Mouse (Mus musculus) kidney, postnatal 36 days (tissue): ENCODE data around the gene Wdr4.
"Not testable (repeated sequence)": the region's sequence is repeated elsewhere in the genome, so short reads cannot be mapped to it uniquely, and the experiment has no call there.

Experiments
- DNase-seq, 2 experiments: peaks; one replicate each; pipeline ENCODE4 v3.0.0; 2021 to 2022; ENCODE audit warnings: mixed read lengths in 2 of 2

The Wdr4 gene

GRCm38 (mm10) chr17:31519946-31520838 lies at the start of gene Wdr4, which contains the start of gene Ndufv3:
Wdr4 (minus strand) TSS chr17:31519980.
Ndufv3 (plus strand) TSS chr17:31520115.
- peak; percentile 100 for DNase-seq

DNA sequence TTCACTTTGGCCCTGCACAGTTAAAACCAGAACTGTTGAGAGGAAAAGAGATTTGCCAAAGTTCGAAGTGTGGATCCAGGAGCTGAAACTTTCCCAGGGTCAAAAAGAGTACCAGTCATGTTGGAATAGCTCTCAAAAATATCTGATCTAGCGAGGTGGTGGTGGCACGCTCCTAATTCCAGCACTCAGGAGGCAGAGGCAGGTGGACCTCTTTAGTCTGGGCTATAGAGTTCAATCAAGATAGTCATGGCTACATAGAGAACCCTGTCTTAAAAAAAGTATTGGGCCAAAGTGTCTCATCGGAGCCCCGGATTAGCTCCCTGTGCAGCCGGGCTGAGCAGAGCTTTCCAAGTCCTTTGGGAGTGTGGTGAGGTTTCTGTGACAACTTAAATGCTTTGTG lies 46.5 kb upstream of the Wdr4 start:
- DNase-seq: no peak

DNA sequence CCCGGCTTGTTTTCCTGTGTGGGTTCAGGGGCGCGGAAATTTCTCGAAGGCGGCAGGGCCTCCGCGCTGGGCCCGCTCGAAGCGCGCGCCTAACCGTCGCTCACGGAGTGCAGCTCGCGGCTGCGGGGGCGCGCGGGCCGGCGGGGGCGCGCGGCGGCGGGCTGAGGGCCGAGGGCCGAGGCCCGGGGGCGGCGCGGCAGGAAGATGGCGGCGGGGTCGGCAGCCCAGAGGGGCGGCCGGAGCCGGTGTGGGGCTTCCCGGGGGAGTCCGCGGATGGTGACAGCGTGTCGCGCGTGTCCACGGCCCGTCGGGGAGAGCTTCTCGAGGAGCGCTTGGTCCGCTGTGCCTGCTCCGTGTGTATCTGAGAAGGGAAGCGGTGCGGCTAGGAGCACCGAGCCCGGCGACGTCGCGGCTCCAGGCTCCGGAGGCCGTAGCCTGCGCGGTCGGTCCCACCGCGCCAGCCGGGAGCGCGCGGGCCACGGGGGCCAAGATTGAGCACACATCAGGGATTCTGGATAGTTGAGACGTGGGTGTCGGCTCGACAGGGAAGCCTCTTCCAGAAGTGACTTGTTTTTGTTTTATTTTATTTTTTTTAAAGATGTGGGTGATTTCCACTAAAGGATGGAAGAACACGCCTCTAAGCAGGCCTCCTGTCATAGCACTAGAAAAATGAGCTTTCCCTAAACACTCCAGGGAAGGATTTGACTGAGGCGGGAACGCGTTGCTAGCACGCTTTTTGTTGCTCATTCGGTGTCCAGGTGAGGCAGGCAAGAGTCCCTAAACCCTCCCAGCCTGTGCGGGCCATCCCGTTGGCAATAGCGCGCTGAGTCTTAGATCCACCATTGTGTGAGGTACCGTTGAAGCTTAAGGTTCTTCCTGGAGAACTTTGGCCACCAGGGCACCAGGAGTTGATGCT lies 45.6 kb upstream of the Wdr4 start:
- DNase-seq: peak; percentile 49 to 78

GRCm38 (mm10) chr17:31564858-31565140 lies 45.0 kb upstream of the Wdr4 start:
- no peak for DNase-seq

GRCm38 (mm10) chr17:31564015-31564857 lies 44.5 kb upstream of the Wdr4 start, which contains the start of gene Pknox1:
Pknox1 (plus strand) TSS chr17:31564734.
- DNase-seq: peak; percentile 99 to 100

- peak; percentile 29 to 51 for DNase-seq
Measured at GRCm38 (mm10) chr17:31563632-31564014, 43.8 kb upstream of the Wdr4 start.

DNA sequence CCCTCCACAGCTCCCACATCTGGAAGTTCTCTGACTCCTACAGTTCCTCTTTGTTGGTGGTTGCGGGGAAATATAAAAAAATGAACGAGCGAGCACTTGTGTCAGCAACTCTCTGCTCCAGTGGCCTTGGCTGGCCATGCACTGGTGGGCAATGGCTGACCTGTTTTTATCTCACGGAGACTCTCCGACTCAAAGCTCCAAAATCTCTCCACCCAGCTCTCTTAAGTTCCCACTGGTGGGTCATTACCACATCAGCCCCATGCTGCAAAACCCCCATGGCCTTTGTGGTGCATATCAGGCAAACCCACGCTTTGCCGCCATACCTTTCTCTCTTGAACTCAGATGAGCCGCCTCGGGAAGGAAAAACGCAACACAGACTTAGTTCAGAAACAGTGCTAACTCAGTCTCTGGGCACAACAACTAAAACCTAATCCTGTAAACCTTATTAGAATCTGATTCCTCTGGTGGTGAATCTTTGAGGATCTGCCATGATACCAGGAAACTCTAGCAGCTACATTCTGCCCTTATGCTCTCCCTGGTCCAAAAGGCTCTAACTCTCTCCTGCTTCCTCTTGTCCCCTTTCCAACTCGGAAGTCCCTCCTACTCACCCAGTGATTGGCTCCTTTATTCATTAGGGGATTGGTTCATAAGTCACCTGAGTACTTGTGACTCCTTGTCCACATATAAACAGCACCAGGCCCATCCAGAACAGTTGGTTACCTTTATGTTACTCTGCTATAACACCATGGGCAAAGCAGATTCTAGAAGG lies 39.4 kb upstream of the Wdr4 start:
- no peak for DNase-seq

DNA sequence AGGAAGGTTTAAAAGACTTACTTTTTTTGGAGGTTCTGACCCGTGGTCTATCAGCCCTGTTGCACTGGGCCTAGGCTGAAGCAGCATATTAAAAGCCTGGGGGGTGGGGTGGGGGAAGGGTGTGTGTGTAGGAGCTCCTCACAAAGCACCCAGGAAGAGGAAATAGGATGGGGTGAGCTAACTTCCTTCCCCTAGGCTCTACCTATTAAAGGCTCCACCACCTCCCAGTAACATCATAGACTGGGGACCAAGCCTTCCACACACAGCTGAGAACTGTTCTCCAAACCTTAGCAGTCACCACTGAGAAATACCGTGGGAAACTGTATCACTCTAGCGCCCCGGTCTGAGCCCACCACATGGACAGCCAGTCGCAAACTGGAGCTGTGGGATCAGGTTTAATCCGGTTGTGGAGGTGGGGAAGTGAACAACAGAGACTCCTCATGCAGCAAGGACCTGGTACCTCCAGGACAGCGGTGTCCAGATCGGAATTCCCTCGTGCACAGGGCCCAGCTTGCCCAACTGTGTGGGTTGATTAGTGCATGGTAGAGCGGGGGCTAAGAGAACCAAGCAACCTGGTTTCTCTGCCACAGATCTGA lies 38.3 kb upstream of the Wdr4 start:
- DNase-seq: no peak

GRCm38 (mm10) chr17:31557124-31557880 lies 37.5 kb upstream of the Wdr4 start:
- peak in 1 of 2 experiments; percentile 39 for DNase-seq

- no peak for DNase-seq
Measured at GRCm38 (mm10) chr17:31556253-31556652, 36.5 kb upstream of the Wdr4 start.

- DNase-seq: not testable (repeated sequence)
Measured at GRCm38 (mm10) chr17:31552601-31553000, 32.8 kb upstream of the Wdr4 start.

DNA sequence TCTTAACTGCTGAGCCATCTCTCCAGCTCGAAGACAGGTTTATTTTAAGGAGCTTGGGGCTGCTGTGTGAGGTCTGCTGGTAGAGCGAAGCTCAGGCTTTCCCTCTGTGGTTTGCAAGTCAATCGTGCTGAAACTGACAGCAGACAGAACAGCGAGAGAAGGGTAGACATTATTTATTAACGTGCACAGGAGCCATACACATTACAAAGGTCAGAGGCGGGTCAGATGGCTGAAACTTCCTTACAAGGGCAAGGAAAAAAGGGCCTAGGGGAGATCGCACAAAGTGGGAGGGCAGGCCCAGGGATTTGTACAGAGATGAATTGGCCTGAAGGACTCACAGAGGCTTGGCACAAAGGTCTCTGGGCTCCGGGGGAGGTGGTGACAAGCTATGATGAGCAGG lies 29.6 kb upstream of the Wdr4 start:
- peak; percentile 29 to 37 for DNase-seq

GRCm38 (mm10) chr17:31547974-31548373 lies 28.2 kb upstream of the Wdr4 start:
- no peak for DNase-seq

GRCm38 (mm10) chr17:31546444-31547196 lies 26.8 kb upstream of the Wdr4 start:
- DNase-seq: no peak

- DNase-seq: no peak
Measured at GRCm38 (mm10) chr17:31543574-31543973, 23.8 kb upstream of the Wdr4 start.

DNA sequence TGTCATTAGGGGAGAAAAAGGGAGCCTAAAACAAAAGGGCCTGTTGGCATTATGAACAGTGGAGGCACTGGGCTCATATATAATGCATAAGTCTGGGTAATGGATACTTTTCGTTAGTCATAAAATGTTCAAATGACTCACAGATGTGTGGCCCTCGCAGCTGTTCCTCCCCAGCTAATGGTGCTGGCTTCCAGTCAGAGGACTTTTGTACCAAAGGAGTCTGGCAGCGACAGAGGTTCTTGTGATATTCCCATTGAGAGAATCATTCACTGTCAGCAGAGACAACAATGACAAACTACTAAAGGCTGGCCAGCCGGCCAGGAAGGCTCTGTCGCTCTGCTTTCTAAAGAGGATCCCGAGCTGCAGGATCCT lies 21.7 kb upstream of the Wdr4 start:
- peak; percentile 45 to 63 for DNase-seq

GRCm38 (mm10) chr17:31540809-31541459 lies 21.2 kb upstream of the Wdr4 start:
- no peak for DNase-seq

DNA sequence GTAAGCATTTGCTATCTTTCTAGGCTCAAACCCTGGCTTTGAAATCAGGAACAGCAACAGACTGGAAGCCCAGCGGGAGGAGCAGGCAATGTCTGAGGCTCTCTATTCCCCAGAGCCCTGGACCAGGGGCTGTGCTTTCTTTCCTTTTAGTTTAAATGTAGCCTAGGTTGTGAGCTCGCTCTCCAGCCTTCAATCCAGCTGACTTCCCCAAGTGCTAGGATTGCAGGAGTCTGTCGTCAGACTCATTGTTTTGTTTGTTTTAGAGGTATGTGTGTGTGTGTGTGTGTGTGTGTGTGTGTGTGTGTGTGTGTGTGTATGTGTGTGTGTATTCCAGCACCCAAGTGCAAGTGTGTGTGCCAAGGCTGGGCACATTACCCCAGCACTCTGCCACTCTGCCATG lies 20.3 kb upstream of the Wdr4 start:
- no peak for DNase-seq

DNA sequence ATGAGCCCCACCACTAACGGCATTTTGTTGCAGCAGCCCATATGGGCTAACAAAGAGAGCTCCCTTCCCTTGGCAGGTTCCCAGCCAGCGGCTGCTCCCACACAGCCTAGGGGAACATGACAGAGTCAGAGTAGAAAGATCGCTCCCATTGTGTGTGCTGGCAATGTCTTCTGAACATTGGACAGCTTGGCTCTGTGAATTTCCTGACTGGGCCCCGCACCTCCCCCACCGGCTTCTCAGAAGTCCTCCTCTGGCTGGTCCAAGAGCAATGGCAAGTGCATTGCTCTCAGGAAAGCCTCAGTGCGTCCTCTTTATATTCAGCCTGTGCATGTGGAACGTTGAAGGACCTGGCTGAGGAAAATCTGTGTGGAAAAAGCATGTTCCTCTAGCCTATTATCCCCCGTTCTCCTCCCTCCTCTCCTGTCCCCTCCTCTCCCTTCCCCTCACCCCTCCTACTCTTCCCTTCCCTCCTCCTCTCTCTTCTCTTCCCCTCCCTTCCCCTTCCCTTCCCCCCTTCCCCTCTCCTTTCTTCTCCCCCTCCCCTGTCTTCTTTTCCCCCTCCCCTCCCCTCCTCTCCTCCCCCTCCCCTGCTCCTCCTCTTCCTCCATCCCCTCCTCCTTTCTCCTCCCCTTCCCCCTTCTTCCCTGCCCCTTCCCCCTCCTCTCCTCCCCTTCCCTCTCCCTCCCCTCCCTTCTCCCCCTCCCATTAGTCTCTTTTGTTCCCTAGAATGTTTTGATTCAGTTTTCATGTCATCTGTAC lies 16.3 kb upstream of the Wdr4 start:
- DNase-seq: peak; percentile 68 to 84
